Mouse (Mus musculus): ENCODE data around the gene Sytl1. TPM values are rescaled to one million over a fixed set of nuclear protein-coding genes. Genes with fewer than 3 reads are reported as not detected.
A peak's percentile ranks its signal among the peaks of the same experiment; 100 is the strongest.

Gene Sytl1
- polyA plus RNA-seq, 1 experiment from 2014 or later: 2.1 TPM

GRCm38 (mm10) chr4:133223875-133224274 lies 39.0 kb downstream of the Sytl1 start:
- Histone ChIP-seq H3K27ac (no peak overlapping the region; the same call in 1 of the 2 replicates), H3K4me1 (peaks cover 13% of the 10 kb centered on the region; the same call in 1 of the 2 replicates), H3K27me3 (peaks cover 27% of the 10 kb centered on the region), H3K36me3 (no peaks in the 10 kb centered on the region), H3K9me3 (no peaks in the 10 kb centered on the region), H3K4me2 (no peak overlapping the region), H3K9ac (no peak overlapping the region), H3K4me3 (no peak overlapping the region)
- ATAC-seq (ENCODE audit: borderline replicate concordance, extremely low read depth, low FRiP score, low TSS enrichment): no peak
- WGBS: 52% methylated on average over 5 of the region's 5 CpGs

DNA sequence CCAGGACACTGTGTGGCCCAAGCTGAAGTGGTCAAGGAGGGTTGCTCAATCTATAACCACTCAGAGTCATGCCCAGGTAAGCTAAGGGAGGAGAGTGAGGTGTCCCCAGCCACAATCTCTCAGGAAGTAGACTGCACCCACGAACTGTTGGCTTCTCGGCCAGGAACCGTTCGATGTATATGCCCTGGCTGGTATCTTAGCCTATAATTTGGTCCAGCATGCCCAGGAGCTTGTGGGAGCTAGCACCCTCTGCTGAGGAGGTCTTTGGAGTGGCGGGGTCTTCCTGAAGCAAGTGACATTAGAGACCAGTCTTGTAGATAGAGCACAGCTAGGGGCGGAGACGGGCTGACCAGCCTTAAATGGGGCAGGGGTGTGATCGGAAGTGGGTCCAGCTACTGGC lies 41.2 kb downstream of the Sytl1 start:
- Histone ChIP-seq H3K9me3 (no peaks in the 10 kb centered on the region), H3K4me3 (no peak overlapping the region), H3K9ac (no peak overlapping the region), H3K27ac (no peak overlapping the region), H3K36me3 (no peaks in the 10 kb centered on the region), H3K4me1 (peaks cover 13% of the 10 kb centered on the region; the same call in 1 of the 2 replicates), H3K4me2 (no peak overlapping the region), H3K27me3 (peaks cover 32% of the 10 kb centered on the region)
- 83% methylated on average over 8 of the region's 8 CpGs for WGBS
- ATAC-seq (ENCODE audit: borderline replicate concordance, extremely low read depth, low FRiP score, low TSS enrichment): no peak

- Histone ChIP-seq H3K4me2 (peak overlapping the region; percentile 77), H3K27ac (no peak overlapping the region), H3K9ac (peak overlapping the region; percentile 41), H3K27me3 (peaks cover 32% of the 10 kb centered on the region), H3K4me1 (peaks cover 13% of the 10 kb centered on the region; the same call in 1 of the 2 replicates), H3K36me3 (no peaks in the 10 kb centered on the region), H3K4me3 (peak overlapping the region; percentile 42), H3K9me3 (no peaks in the 10 kb centered on the region)
- WGBS: 5% methylated on average over 19 of the region's 25 CpGs
- ATAC-seq (ENCODE audit: borderline replicate concordance, extremely low read depth, low FRiP score, low TSS enrichment): peak; percentile 29; the same call in 1 of the 2 replicates
Measured at GRCm38 (mm10) chr4:133220656-133221055, 42.3 kb downstream of the Sytl1 start.

DNA sequence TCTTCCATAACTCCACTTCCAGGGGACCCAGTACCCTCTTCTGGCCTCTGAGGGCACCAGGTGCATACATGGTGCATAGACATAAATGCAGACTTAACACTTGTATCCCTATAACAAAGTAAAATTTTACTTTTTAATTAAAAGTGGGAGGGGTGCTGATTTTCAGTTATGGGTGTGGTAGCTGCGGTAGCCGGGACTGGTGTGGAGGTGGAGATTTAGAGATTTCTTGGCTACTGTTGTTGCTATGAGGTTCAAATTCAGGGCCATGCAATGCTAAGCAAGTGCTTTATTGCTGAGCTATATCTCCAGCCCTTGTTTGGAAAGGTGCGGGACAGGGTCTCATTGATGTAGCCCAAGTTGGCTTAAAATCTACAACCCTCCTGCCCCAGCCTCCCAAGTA lies 44.2 kb downstream of the Sytl1 start:
- Histone ChIP-seq H3K27me3 (peaks cover 39% of the 10 kb centered on the region), H3K4me1 (peaks cover 9% of the 10 kb centered on the region; the same call in 1 of the 2 replicates), H3K4me2 (no peak overlapping the region), H3K4me3 (no peak overlapping the region), H3K27ac (no peak overlapping the region), H3K36me3 (no peaks in the 10 kb centered on the region), H3K9me3 (no peaks in the 10 kb centered on the region), H3K9ac (no peak overlapping the region)
- no peak for ATAC-seq (ENCODE audit: borderline replicate concordance, extremely low read depth, low FRiP score, low TSS enrichment)
- WGBS: 85% methylated on average over 3 of the region's 3 CpGs

DNA sequence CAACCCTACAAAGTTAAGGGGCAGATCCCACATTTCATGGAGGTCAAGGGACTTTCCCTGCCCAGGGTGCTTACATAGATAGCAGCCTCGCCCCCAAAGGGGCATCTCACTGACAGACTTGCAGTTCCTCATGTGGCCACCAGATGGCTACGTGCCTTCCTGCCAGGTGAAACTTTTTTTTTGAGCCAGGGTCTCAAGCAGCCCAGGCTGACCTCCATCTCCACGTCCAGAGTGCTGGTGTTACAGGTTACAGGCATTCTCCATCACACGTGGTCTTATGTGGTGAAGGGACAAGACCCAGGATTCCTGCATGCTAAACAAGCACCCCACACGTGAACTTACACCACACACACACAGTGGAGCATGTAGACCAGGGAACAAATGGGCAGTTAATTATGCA lies 45.3 kb downstream of the Sytl1 start:
- H3K36me3 ChIP-seq: no peaks in the 10 kb centered on the region
- peaks cover 50% of the 10 kb centered on the region for H3K27me3 ChIP-seq
- H3K9me3 ChIP-seq: no peaks in the 10 kb centered on the region
- WGBS: under 1% methylated on average over 5 of the region's 5 CpGs
- no peak overlapping the region for H3K4me2 ChIP-seq
- H3K4me3 ChIP-seq: no peak overlapping the region
- no peak overlapping the region for H3K9ac ChIP-seq
- peaks cover 18% of the 10 kb centered on the region for H3K4me1 ChIP-seq
- H3K27ac ChIP-seq: no peak overlapping the region
- no peak for ATAC-seq (ENCODE audit: borderline replicate concordance, extremely low read depth, low FRiP score, low TSS enrichment)

- ATAC-seq (ENCODE audit: borderline replicate concordance, extremely low read depth, low FRiP score, low TSS enrichment): no peak
- peaks cover 26% of the 10 kb centered on the region for H3K27me3 ChIP-seq
- WGBS: 11% methylated on average over 10 of the region's 10 CpGs
- H3K4me3 ChIP-seq: peak overlapping the region; percentile 14; the same call in 1 of the 2 replicates
- no peaks in the 10 kb centered on the region for H3K9me3 ChIP-seq
- peak overlapping the region; percentile 100 for H3K4me2 ChIP-seq
- H3K9ac ChIP-seq: no peak overlapping the region
- peaks cover 23% of the 10 kb centered on the region for H3K4me1 ChIP-seq
- no peak overlapping the region for H3K27ac ChIP-seq
- no peaks in the 10 kb centered on the region for H3K36me3 ChIP-seq
Measured at GRCm38 (mm10) chr4:133213661-133214060, 49.3 kb downstream of the Sytl1 start.

- no peak for ATAC-seq (ENCODE audit: borderline replicate concordance, extremely low read depth, low FRiP score, low TSS enrichment)
- peak overlapping the region; percentile 100 for H3K4me2 ChIP-seq
- no peaks in the 10 kb centered on the region for H3K9me3 ChIP-seq
- H3K4me3 ChIP-seq: peak overlapping the region; percentile 69; the same call in 1 of the 2 replicates
- peaks cover 24% of the 10 kb centered on the region for H3K27me3 ChIP-seq
- H3K27ac ChIP-seq: no peak overlapping the region
- H3K36me3 ChIP-seq: no peaks in the 10 kb centered on the region
- no peak overlapping the region for H3K9ac ChIP-seq
- peaks cover 23% of the 10 kb centered on the region for H3K4me1 ChIP-seq
- WGBS: under 1% methylated on average over 9 of the region's 9 CpGs
Measured at GRCm38 (mm10) chr4:133213268-133213590, 49.7 kb downstream of the Sytl1 start.

- WGBS: 2% methylated on average over 43 of the region's 44 CpGs
- no peaks in the 10 kb centered on the region for H3K36me3 ChIP-seq
- peaks cover 24% of the 10 kb centered on the region for H3K27me3 ChIP-seq
Measured at GRCm38 (mm10) chr4:133212562-133213267, 50.2 kb downstream of the Sytl1 start.

DNA sequence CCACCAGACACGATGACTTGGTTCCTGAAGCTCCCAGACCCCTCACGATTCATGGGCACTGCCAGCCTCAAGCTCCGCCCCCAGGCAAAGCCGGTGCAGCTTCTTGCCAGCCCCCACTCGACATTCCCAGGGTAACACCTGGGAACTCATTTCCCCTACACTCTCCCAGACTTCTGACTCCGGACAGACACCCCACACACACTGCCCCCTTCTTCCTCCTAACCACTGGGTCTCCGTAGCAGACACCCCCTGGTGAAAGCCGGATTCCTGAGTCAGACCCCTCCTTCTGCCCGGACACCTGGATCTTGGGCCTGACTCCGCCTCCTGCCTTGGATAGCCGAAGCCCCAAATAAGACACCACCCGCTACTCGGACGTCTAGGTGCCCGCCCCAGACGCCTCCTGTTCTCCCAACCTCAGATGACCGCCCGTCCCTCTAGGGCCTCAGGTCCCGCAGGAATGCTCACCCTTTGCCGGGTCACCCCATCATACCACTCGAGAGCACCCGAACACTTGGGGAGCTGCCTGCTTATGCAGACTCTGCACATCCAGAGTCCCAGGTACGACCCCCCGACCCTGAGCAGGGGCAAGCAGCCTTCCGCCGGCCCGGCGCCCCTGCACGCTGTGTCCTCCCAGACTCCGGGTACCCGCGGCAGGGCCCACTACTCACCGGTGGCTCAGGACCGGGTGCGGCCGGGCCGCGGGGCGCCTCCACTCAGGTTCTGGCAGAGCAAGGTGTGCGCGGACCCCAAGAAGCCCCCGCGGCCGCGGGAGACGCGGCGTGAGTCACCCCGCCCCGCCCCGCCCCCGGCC lies 51.0 kb downstream of the Sytl1 start, which contains the start of the genes Cd164l2 and Gpr3:
Gene Cd164l2, plus strand, starts transcription at position 381 of the 811 bp plus-strand sequence.
Gene Gpr3, minus strand, starts transcription at position 786 of the 811 bp plus-strand sequence.
- Histone ChIP-seq H3K4me1 (peaks cover 23% of the 10 kb centered on the region), H3K27me3 (peaks cover 24% of the 10 kb centered on the region), H3K4me3 (peak within 1 kb of the TSS; percentile 69), H3K9ac (peak within 1 kb of the TSS; percentile 55; the same call in 1 of the 2 replicates), H3K27ac (no peak within 1 kb of the TSS), H3K9me3 (no peaks in the 10 kb centered on the region), H3K36me3 (no peaks in the 10 kb centered on the region), H3K4me2 (peak within 1 kb of the TSS; percentile 100)
- WGBS: 1% methylated on average over 39 of the region's 52 CpGs
- peak; percentile 56 for ATAC-seq (ENCODE audit: borderline replicate concordance, extremely low read depth, low FRiP score, low TSS enrichment)

More at GRCm38 (mm10) chr4:133212562-133213267, 50.2 kb downstream of the Sytl1 start:
- Histone ChIP-seq H3K4me3 (peak overlapping the region; percentile 69), H3K4me1 (peaks cover 23% of the 10 kb centered on the region), H3K27ac (no peak overlapping the region), H3K4me2 (peak overlapping the region; percentile 100), H3K9ac (peak overlapping the region; percentile 55; the same call in 1 of the 2 replicates), H3K9me3 (no peaks in the 10 kb centered on the region)
- peak; percentile 72 for ATAC-seq (ENCODE audit: borderline replicate concordance, extremely low read depth, low FRiP score, low TSS enrichment)

- H3K9me3 ChIP-seq: no peaks in the 10 kb centered on the region
- H3K9ac ChIP-seq: no peak overlapping the region
- H3K4me2 ChIP-seq: no peak overlapping the region
- no peak overlapping the region for H3K27ac ChIP-seq
- no peak overlapping the region for H3K4me3 ChIP-seq
- peaks cover 23% of the 10 kb centered on the region for H3K4me1 ChIP-seq
- WGBS: 92% methylated on average over 19 of the region's 19 CpGs
- H3K27me3 ChIP-seq: peaks cover 24% of the 10 kb centered on the region
- no peaks in the 10 kb centered on the region for H3K36me3 ChIP-seq
- ATAC-seq (ENCODE audit: borderline replicate concordance, extremely low read depth, low FRiP score, low TSS enrichment): no peak
Measured at GRCm38 (mm10) chr4:133210788-133211390, 52.0 kb downstream of the Sytl1 start.

DNA sequence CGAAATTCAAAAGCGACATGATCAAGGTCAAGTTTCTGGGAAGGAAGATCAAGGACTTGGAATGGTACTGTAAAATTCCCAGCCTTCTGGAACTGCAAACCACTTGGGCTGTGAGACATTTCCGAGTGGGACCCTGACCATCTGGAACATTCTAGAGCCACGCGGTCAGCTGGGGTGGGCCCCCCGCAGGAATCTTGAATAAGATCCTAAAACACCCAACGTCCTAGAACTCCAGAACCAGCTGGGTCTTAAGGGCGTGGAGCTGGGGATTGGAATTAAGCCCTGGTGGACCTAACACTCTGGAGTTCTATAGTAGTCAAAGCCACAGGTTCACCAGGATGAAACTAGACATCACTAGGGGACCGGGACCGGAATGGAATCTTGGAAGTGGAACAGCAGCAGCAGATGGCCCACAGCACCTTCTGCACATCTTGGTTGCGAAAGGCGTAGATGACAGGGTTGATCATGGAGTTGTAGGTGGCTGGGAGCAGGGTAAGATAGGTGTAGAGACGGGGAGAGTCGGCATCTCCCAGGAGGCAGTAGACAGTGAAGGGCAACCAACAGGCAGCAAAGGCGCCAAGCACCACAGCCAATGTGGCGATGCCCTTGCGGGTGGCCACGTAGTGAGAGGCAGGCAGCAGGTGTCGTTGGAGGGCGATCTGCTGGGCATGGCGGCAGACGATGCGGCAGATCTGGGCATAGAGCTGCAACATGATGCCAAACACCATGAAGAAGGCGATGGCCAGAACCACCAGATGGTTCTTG lies 52.7 kb downstream of the Sytl1 start:
- H3K9me3 ChIP-seq: no peaks in the 10 kb centered on the region
- no peak overlapping the region for H3K4me2 ChIP-seq
- H3K9ac ChIP-seq: no peak overlapping the region
- no peak for ATAC-seq (ENCODE audit: borderline replicate concordance, extremely low read depth, low FRiP score, low TSS enrichment)
- H3K27ac ChIP-seq: no peak overlapping the region
- H3K36me3 ChIP-seq: no peaks in the 10 kb centered on the region
- WGBS: 87% methylated on average over 24 of the region's 24 CpGs
- peaks cover 23% of the 10 kb centered on the region for H3K4me1 ChIP-seq
- no peak overlapping the region for H3K4me3 ChIP-seq
- peaks cover 24% of the 10 kb centered on the region for H3K27me3 ChIP-seq
